Mouse (Mus musculus): ENCODE results near the gene Ebf1. TPM values are rescaled to one million over a fixed set of nuclear protein-coding genes. Genes with fewer than 3 reads are reported as not detected.

Ebf1 gene
- polyA plus RNA-seq, 1 experiment from 2014 or later: 7.9 TPM

- H3K27ac ChIP-seq (ENCODE audit: low read length): no peak overlapping the region
- H3K4me2 ChIP-seq (ENCODE audit: low read depth, low read length): no peak overlapping the region
- no peaks in the 10 kb centered on the region for H3K27me3 ChIP-seq (replicated peaks; ENCODE audit: control insufficient read depth, insufficient read depth, low read length)
- H3K4me3 ChIP-seq (ENCODE audit: low read length): no peak overlapping the region
- H3K9ac ChIP-seq (ENCODE audit: low read depth, low read length): no peak overlapping the region
- 70% methylated on average over 8 of the region's 8 CpGs for WGBS
- no peaks in the 10 kb centered on the region for H3K4me1 ChIP-seq (ENCODE audit: control insufficient read depth, insufficient read depth, low read length)
- no peaks in the 10 kb centered on the region for H3K9me3 ChIP-seq (ENCODE audit: control insufficient read depth, low read length)
- H3K36me3 ChIP-seq (ENCODE audit: control insufficient read depth, insufficient read depth, low read length): no peaks in the 10 kb centered on the region
- ATAC-seq: no peak
These were observed 37.4 kb downstream of the Ebf1 start for GRCm38 (mm10) chr11:44654340-44655019.

DNA sequence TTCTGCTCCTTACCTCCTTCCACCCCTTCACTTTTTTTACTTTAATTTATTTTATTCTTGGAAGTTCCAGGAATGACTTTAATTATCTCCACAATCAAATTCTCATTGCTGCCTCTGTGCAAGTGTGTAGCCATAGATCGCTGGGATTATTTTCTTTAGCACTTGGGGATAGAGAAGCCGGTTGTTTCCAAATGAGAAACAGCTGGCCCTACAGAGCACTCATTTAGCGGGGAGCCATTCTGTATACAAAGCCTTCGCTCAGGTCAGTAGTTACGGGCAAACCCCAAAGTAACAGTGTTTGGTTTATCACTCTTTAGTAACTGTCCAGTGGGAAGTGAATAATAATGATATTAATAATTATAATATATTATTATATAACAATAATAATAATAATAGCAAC, 38.4 kb downstream of the Ebf1 start:
- WGBS: 47% methylated on average over 5 of the region's 5 CpGs
- H3K9ac ChIP-seq (ENCODE audit: low read depth, low read length): no peak overlapping the region
- H3K4me2 ChIP-seq (ENCODE audit: low read depth, low read length): no peak overlapping the region
- H3K36me3 ChIP-seq (ENCODE audit: control insufficient read depth, insufficient read depth, low read length): no peaks in the 10 kb centered on the region
- no peaks in the 10 kb centered on the region for H3K4me1 ChIP-seq (ENCODE audit: control insufficient read depth, insufficient read depth, low read length)
- H3K4me3 ChIP-seq (ENCODE audit: low read length): no peak overlapping the region
- no peak for ATAC-seq
- no peaks in the 10 kb centered on the region for H3K27me3 ChIP-seq (replicated peaks; ENCODE audit: control insufficient read depth, insufficient read depth, low read length)
- H3K9me3 ChIP-seq (ENCODE audit: control insufficient read depth, low read length): no peaks in the 10 kb centered on the region
- no peak overlapping the region for H3K27ac ChIP-seq (ENCODE audit: low read length)

DNA sequence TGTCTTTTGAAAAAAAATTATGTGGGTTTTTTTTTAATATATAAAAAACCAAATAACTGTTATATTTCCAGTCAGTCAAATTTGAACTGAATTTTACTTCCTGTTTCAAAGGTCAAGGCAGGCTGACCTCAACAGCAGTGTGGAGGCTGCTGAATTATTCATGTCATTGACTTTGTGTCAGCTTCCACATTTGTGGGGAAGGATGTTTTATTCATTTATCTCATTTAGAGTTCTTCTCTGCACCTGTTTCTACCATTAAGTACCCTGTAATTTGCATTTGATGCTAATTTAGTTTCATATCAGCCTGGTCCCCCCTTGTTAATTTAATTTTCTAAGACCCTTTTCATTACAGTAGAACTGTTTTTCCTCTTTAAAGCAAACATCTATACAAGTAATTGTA, 39.8 kb downstream of the Ebf1 start:
- no peak overlapping the region for H3K9ac ChIP-seq (ENCODE audit: low read depth, low read length)
- H3K9me3 ChIP-seq (ENCODE audit: control insufficient read depth, low read length): no peaks in the 10 kb centered on the region
- H3K36me3 ChIP-seq (ENCODE audit: control insufficient read depth, insufficient read depth, low read length): no peaks in the 10 kb centered on the region
- no peaks in the 10 kb centered on the region for H3K4me1 ChIP-seq (ENCODE audit: control insufficient read depth, insufficient read depth, low read length)
- H3K4me2 ChIP-seq (ENCODE audit: low read depth, low read length): no peak overlapping the region
- H3K27ac ChIP-seq (ENCODE audit: low read length): no peak overlapping the region
- H3K27me3 ChIP-seq (replicated peaks; ENCODE audit: control insufficient read depth, insufficient read depth, low read length): 0 out of 2 replicates have a peak, but pooled peaks cover 3% of the 10 kb centered on the region
- H3K4me3 ChIP-seq (ENCODE audit: low read length): no peak overlapping the region
- ATAC-seq: no peak

DNA sequence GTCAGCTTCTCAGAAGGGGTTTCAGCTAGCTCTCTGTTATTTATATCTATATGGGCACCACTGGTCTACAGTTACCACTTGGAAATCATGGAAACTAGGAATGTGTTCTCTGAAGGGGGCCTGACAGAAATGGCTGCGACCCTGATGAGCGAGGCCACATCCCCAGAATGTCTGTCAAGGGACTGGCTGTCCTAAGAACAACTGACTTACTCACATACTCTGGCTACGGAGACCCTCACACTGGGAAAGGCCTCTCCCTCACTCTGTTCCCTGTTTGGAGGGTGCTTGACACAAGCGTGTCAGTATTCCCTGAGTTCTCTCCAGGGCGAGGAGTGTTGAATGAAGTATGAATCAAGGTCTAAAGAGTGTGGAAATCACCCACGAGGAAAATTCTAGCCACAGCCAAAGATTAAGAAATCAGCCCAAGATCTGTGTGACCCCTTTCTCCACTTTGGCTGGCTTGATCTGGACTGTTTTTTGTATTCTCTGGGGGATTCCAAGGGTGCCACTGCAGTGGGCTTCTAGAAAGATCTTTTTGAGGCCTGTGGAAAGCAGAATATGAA, 40.8 kb downstream of the Ebf1 start:
- Histone ChIP-seq H3K4me2 (ENCODE audit: low read depth, low read length) (no peak overlapping the region), H3K9me3 (ENCODE audit: control insufficient read depth, low read length) (no peaks in the 10 kb centered on the region), H3K4me3 (ENCODE audit: low read length) (no peak overlapping the region), H3K4me1 (ENCODE audit: control insufficient read depth, insufficient read depth, low read length) (no peaks in the 10 kb centered on the region), H3K27me3 (replicated peaks; ENCODE audit: control insufficient read depth, insufficient read depth, low read length) (0 out of 2 replicates have a peak, but pooled peaks cover 3% of the 10 kb centered on the region), H3K36me3 (ENCODE audit: control insufficient read depth, insufficient read depth, low read length) (no peaks in the 10 kb centered on the region), H3K27ac (ENCODE audit: low read length) (no peak overlapping the region), H3K9ac (ENCODE audit: low read depth, low read length) (no peak overlapping the region)
- no peak for ATAC-seq
- 70% methylated on average over 6 of the region's 6 CpGs for WGBS

DNA sequence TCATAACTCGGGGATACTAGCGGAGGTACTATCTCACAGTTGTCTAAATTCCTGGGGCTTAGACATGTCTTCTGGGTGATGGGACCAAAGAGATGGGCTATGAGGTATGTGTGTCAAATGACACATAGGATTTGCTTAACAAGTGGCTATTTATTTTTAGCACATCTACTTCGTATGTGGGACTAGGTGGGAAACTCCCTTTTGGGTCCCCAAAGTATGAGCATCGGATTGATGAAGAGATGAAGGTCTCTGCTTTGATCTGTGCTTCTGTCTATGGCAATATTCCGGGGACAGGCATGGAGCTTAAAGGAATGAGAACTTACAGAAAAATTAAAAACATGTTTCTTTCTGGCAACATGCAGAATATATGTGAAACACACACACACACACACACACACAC, 44.8 kb downstream of the Ebf1 start:
- Histone ChIP-seq H3K9ac (ENCODE audit: low read depth, low read length) (no peak overlapping the region), H3K4me1 (ENCODE audit: control insufficient read depth, insufficient read depth, low read length) (peaks cover 5% of the 10 kb centered on the region; the same call in 1 of the 2 replicates), H3K27ac (ENCODE audit: low read length) (no peak overlapping the region), H3K9me3 (ENCODE audit: control insufficient read depth, low read length) (no peaks in the 10 kb centered on the region), H3K27me3 (replicated peaks; ENCODE audit: control insufficient read depth, insufficient read depth, low read length) (0 out of 2 replicates have a peak, but pooled peaks cover 6% of the 10 kb centered on the region), H3K4me3 (ENCODE audit: low read length) (no peak overlapping the region), H3K4me2 (ENCODE audit: low read depth, low read length) (no peak overlapping the region), H3K36me3 (ENCODE audit: control insufficient read depth, insufficient read depth, low read length) (no peaks in the 10 kb centered on the region)
- ATAC-seq: no peak
- WGBS: 82% methylated on average over 5 of the region's 5 CpGs

GRCm38 (mm10) chr11:44663609-44664141, 46.6 kb downstream of the Ebf1 start:
- H3K9me3 ChIP-seq (ENCODE audit: control insufficient read depth, low read length): no peaks in the 10 kb centered on the region
- H3K4me2 ChIP-seq (ENCODE audit: low read depth, low read length): no peak overlapping the region
- no peak overlapping the region for H3K27ac ChIP-seq (ENCODE audit: low read length)
- H3K36me3 ChIP-seq (ENCODE audit: control insufficient read depth, insufficient read depth, low read length): no peaks in the 10 kb centered on the region
- no peak overlapping the region for H3K9ac ChIP-seq (ENCODE audit: low read depth, low read length)
- H3K4me1 ChIP-seq (ENCODE audit: control insufficient read depth, insufficient read depth, low read length): peaks cover 5% of the 10 kb centered on the region; the same call in 1 of the 2 replicates
- ATAC-seq: no peak
- no peak overlapping the region for H3K4me3 ChIP-seq (ENCODE audit: low read length)
- WGBS: 66% methylated on average over 4 of the region's 4 CpGs
- H3K27me3 ChIP-seq (replicated peaks; ENCODE audit: control insufficient read depth, insufficient read depth, low read length): 0 out of 2 replicates have a peak, but pooled peaks cover 6% of the 10 kb centered on the region

GRCm38 (mm10) chr11:44665156-44665682, 48.1 kb downstream of the Ebf1 start:
- H3K4me2 ChIP-seq (ENCODE audit: low read depth, low read length): peak overlapping the region; percentile 47
- no peaks in the 10 kb centered on the region for H3K9me3 ChIP-seq (ENCODE audit: control insufficient read depth, low read length)
- H3K27me3 ChIP-seq (replicated peaks; ENCODE audit: control insufficient read depth, insufficient read depth, low read length): 0 out of 2 replicates have a peak, but pooled peaks cover 6% of the 10 kb centered on the region
- H3K36me3 ChIP-seq (ENCODE audit: control insufficient read depth, insufficient read depth, low read length): no peaks in the 10 kb centered on the region
- peak; percentile 40; the same call in 1 of the 2 replicates for ATAC-seq
- 13% methylated on average over 18 of the region's 18 CpGs for WGBS
- peak overlapping the region; percentile 18 for H3K4me3 ChIP-seq (ENCODE audit: low read length)
- H3K27ac ChIP-seq (ENCODE audit: low read length): no peak overlapping the region
- H3K9ac ChIP-seq (ENCODE audit: low read depth, low read length): peak overlapping the region; percentile 25; the same call in 1 of the 2 replicates
- H3K4me1 ChIP-seq (ENCODE audit: control insufficient read depth, insufficient read depth, low read length): peaks cover 5% of the 10 kb centered on the region; the same call in 1 of the 2 replicates

- H3K27me3 ChIP-seq (replicated peaks; ENCODE audit: control insufficient read depth, insufficient read depth, low read length): 0 out of 2 replicates have a peak, but pooled peaks cover 3% of the 10 kb centered on the region
- H3K4me2 ChIP-seq (ENCODE audit: low read depth, low read length): no peak overlapping the region
- no peak overlapping the region for H3K9ac ChIP-seq (ENCODE audit: low read depth, low read length)
- H3K4me3 ChIP-seq (ENCODE audit: low read length): no peak overlapping the region
- H3K27ac ChIP-seq (ENCODE audit: low read length): no peak overlapping the region
- no peaks in the 10 kb centered on the region for H3K36me3 ChIP-seq (ENCODE audit: control insufficient read depth, insufficient read depth, low read length)
- H3K4me1 ChIP-seq (ENCODE audit: control insufficient read depth, insufficient read depth, low read length): peaks cover 5% of the 10 kb centered on the region; the same call in 1 of the 2 replicates
- no peaks in the 10 kb centered on the region for H3K9me3 ChIP-seq (ENCODE audit: control insufficient read depth, low read length)
- 58% methylated on average over 7 of the region's 7 CpGs for WGBS
- ATAC-seq: no peak
These were observed 48.8 kb downstream of the Ebf1 start for GRCm38 (mm10) chr11:44665741-44666531.

DNA sequence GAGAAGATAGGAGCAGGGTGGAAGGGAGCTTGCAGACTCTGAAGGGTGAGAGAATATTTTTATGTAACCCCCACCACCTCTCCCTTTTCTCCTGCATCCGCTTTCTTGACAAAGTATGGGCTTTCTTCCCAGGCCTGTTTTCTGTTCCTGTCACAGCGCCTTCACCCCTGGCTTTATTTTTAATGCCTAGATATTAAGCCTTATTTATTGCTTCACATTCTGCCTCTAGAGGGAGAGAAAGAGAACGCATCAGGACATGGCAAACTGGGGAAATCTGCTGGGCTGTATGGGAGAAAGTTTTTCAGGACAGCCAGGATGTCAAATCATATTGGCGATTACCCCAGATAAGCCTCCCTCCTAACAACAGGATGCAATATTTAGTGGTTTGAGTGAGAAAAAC, 49.6 kb downstream of the Ebf1 start:
- WGBS: 30% methylated on average over 4 of the region's 4 CpGs
- Histone ChIP-seq H3K36me3 (ENCODE audit: control insufficient read depth, insufficient read depth, low read length) (no peaks in the 10 kb centered on the region), H3K4me3 (ENCODE audit: low read length) (no peak overlapping the region), H3K4me2 (ENCODE audit: low read depth, low read length) (no peak overlapping the region), H3K9me3 (ENCODE audit: control insufficient read depth, low read length) (no peaks in the 10 kb centered on the region), H3K9ac (ENCODE audit: low read depth, low read length) (no peak overlapping the region), H3K27me3 (replicated peaks; ENCODE audit: control insufficient read depth, insufficient read depth, low read length) (0 out of 2 replicates have a peak, but pooled peaks cover 3% of the 10 kb centered on the region), H3K4me1 (ENCODE audit: control insufficient read depth, insufficient read depth, low read length) (peaks cover 5% of the 10 kb centered on the region; the same call in 1 of the 2 replicates), H3K27ac (ENCODE audit: low read length) (no peak overlapping the region)
- ATAC-seq: no peak
